ENCODE assay signal across 10 mouse cellular contexts in genomic region chr5:142973971-142974370, GRCm38 (mm10). TPM values are rescaled to one million over a fixed set of nuclear protein-coding genes. Genes with fewer than 3 reads are reported as not detected.
DNase-seq lines count a peak whose midpoint lies in the region; ATAC-seq lines count a peak whose summit lies in the region.
"Had no signal": no experiment of that assay in that cellular context is flagged by ENCODE, and none has a peak within 500 bp of the region (broad histone marks: within the 10 kb centered on the region; RNA-seq: fewer than 3 reads in every experiment).

No protein-coding gene starts in this region.

- peaks cover 28% of the 10 kb centered on the region for H3K4me1 ChIP-seq in forebrain, embryonic 10.5 days
- H3K4me1 ChIP-seq in forebrain, embryonic 16.5 days (replicated peaks; ENCODE audit: control insufficient read depth, insufficient read depth, low read length), result peaks cover 16% of the 10 kb centered on the region
- peaks cover 17% of the 10 kb centered on the region for H3K4me1 ChIP-seq in neural tube, embryonic 15.5 days
- peaks cover 7% of the 10 kb centered on the region; the same call in 1 of the 2 replicates for H3K4me1 ChIP-seq in limb, embryonic 12.5 days (replicated peaks)

- WGBS in forebrain, embryonic 10.5 days, result 54% methylated on average over 3 of the region's 3 CpGs
- 60% methylated on average over 3 of the region's 3 CpGs for WGBS in forebrain, embryonic 16.5 days
- 43% methylated on average over 3 of the region's 3 CpGs for WGBS in neural tube, embryonic 15.5 days
- 50% methylated on average over 3 of the region's 3 CpGs for WGBS in limb, embryonic 12.5 days

- H3K36me3 ChIP-seq in forebrain, embryonic 10.5 days (replicated peaks), result peaks cover 60% of the 10 kb centered on the region
- H3K36me3 ChIP-seq in forebrain, embryonic 16.5 days (ENCODE audit: control insufficient read depth, insufficient read depth), result peaks cover 33% of the 10 kb centered on the region
- H3K36me3 ChIP-seq in neural tube, embryonic 15.5 days, result peaks cover 50% of the 10 kb centered on the region
- peaks cover 52% of the 10 kb centered on the region for H3K36me3 ChIP-seq in limb, embryonic 12.5 days

- H3K9me3 ChIP-seq in forebrain, embryonic 10.5 days, result peaks cover 18% of the 10 kb centered on the region
- no peaks in the 10 kb centered on the region for H3K9me3 ChIP-seq in forebrain, embryonic 16.5 days (ENCODE audit: control insufficient read depth, low read length)
- no peaks in the 10 kb centered on the region for H3K9me3 ChIP-seq in neural tube, embryonic 15.5 days (replicated peaks)
- H3K9me3 ChIP-seq in limb, embryonic 12.5 days, result no peaks in the 10 kb centered on the region

- no peak for DNase-seq in forebrain, embryonic 10.5 days (ENCODE audit: extremely low spot score, low spot score)
- DNase-seq in neural tube, embryonic 10.5 days (ENCODE audit: extremely low spot score, low spot score), result peak; percentile 27
- DNase-seq in Muller cell, postnatal 12 days (ENCODE audit: inconsistent ontology term), result no peak
- DNase-seq in B cell, adult 2 months, result no peak
- no peak for DNase-seq in ovary, postnatal 10 days (ENCODE audit: low spot score)

- H3K27ac ChIP-seq in forebrain, embryonic 10.5 days, result peak overlapping the region; percentile 40; the same call in 1 of the 2 replicates
- no peak overlapping the region; the same call in 1 of the 2 replicates for H3K27ac ChIP-seq in forebrain, embryonic 16.5 days (ENCODE audit: low read length)
- H3K27ac ChIP-seq in neural tube, embryonic 15.5 days (replicated peaks), result no peak overlapping the region
- H3K27ac ChIP-seq in limb, embryonic 12.5 days, result 0 out of 2 replicates have a peak overlapping the region, but pooled peaks have one; percentile 50
- H3K27ac ChIP-seq: macrophage had no signal

- H3K4me2 ChIP-seq in forebrain, embryonic 16.5 days (ENCODE audit: low read length), result no peak overlapping the region
- H3K4me2 ChIP-seq in neural tube, embryonic 15.5 days, result no peak overlapping the region
- no peak overlapping the region for H3K4me2 ChIP-seq in limb, embryonic 12.5 days

- H3K9ac ChIP-seq in forebrain, embryonic 16.5 days (replicated peaks; ENCODE audit: low read depth, low read length), result no peak overlapping the region
- no peak overlapping the region for H3K9ac ChIP-seq in neural tube, embryonic 15.5 days (replicated peaks)
- no peak overlapping the region for H3K9ac ChIP-seq in limb, embryonic 12.5 days (replicated peaks)

- no peak overlapping the region for H3K4me3 ChIP-seq in forebrain, embryonic 10.5 days
- H3K4me3 ChIP-seq in forebrain, embryonic 16.5 days (replicated peaks; ENCODE audit: low read length), result no peak overlapping the region
- H3K4me3 ChIP-seq in neural tube, embryonic 15.5 days (replicated peaks), result no peak overlapping the region
- no peak overlapping the region for H3K4me3 ChIP-seq in limb, embryonic 12.5 days (replicated peaks)

- no peak for ATAC-seq in forebrain, embryonic 16.5 days
- no peak for ATAC-seq in neural tube, embryonic 15.5 days (ENCODE audit: low FRiP score)
- ATAC-seq in limb, embryonic 12.5 days (ENCODE audit: insufficient number of reproducible peaks, insufficient read depth, low FRiP score, low TSS enrichment, low read depth), result no peak
- ATAC-seq: Patski had no signal

- no peaks in the 10 kb centered on the region for H3K27me3 ChIP-seq in forebrain, embryonic 10.5 days (ENCODE audit: poor library complexity, severe bottlenecking)
- H3K27me3 ChIP-seq in forebrain, embryonic 16.5 days (replicated peaks; ENCODE audit: control insufficient read depth, insufficient read depth, low read length), result no peaks in the 10 kb centered on the region
- no peaks in the 10 kb centered on the region for H3K27me3 ChIP-seq in neural tube, embryonic 15.5 days (replicated peaks)
- no peaks in the 10 kb centered on the region for H3K27me3 ChIP-seq in limb, embryonic 12.5 days
- H3K27me3 ChIP-seq: Patski had no signal

RNA-seq across cellular contexts. Expression of gene Fscn1, which starts 13.8 kb away (rescaled TPM):
- polyA plus RNA-seq in forebrain, embryonic 10.5 days (2016; fragmentation: Nextera tagmentation; extraction: Ambion mirVana), result 676 and 689 TPM in 2 replicates
- 541 and 600 TPM in 2 replicates for polyA plus RNA-seq in forebrain, embryonic 16.5 days (2015; fragmentation: Nextera tagmentation; extraction: Ambion mirVana)
- polyA plus RNA-seq in neural tube, embryonic 15.5 days (2015; fragmentation: Nextera tagmentation; extraction: Ambion mirVana), result 385 and 432 TPM in 2 replicates
- 576 and 587 TPM in 2 replicates for polyA plus RNA-seq in limb, embryonic 12.5 days (2016; fragmentation: Nextera tagmentation; extraction: Ambion mirVana)

Comparison
In these comparisons a context has a peak if more than half of its experiments do, and no peak if none do; other contexts are left out.
1. H3K27ac ChIP-seq: peak in forebrain, embryonic 10.5 days (single experiment) and limb, embryonic 12.5 days (single experiment); none in forebrain, embryonic 16.5 days (single experiment) and neural tube, embryonic 15.5 days (single experiment).